Mouse (Mus musculus) heart, postnatal 0 days (tissue): ENCODE results near the gene Hacd2.

Experiments
- CTCF ChIP-seq: IDR thresholded peaks from 2 replicates; pipeline ENCODE4 v1.5.1; 2016; ENCODE audit warnings: antibody characterized with exemption, control low read depth, low read depth
- EP300 ChIP-seq: IDR thresholded peaks from 2 replicates; pipeline ENCODE4 v1.6.1; 2016; ENCODE audit warnings: antibody characterized with exemption, low read depth

DNA sequence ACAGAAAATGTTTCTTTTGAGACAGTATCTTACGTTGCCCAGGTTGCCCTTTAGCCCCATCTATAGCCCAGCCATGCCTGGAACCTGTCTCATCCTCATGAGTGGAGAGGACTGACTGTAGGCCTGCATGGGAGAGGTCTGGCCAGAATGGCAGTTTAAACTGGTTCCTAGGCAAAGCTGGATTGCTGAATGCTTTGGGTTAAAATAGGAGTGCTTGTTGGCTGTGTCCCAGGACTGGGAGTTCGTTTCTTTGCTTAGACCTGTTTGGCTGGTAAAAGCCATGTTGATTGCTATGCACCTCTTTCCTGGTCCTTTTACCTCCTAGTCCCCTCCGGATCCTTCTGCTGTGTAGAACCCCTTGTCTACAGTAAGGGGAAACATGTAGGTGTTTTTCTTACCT, 11.0 kb downstream of the Hacd2 start:
- no peak for TF ChIP-seq CTCF
- TF ChIP-seq EP300: no peak
